8 mouse cellular contexts compared by ENCODE assay signal in genomic region chr4:119540533-119540890, GRCm38 (mm10). TPM values are rescaled to one million over a fixed set of nuclear protein-coding genes. Genes with fewer than 3 reads are reported as not detected.
DNase-seq lines count a peak whose midpoint lies in the region; ATAC-seq lines count a peak whose summit lies in the region.

No protein-coding gene starts in this region.

- DNase-seq in kidney, adult 11 months, result no peak
- no peak for DNase-seq in natural killer cell, adult 2 months (ENCODE audit: low spot score in 2 of 2)
- no peak for DNase-seq in adrenal gland, adult 18-20 months (ENCODE audit: low spot score in 2 of 2)
- no peak for DNase-seq in cerebellum, adult 11-12 months

- H3K36me3 ChIP-seq in kidney, embryonic 15.5 days, result no peaks in the 10 kb centered on the region
- no peaks in the 10 kb centered on the region for H3K36me3 ChIP-seq in hindbrain, embryonic 15.5 days
- H3K36me3 ChIP-seq in midbrain, embryonic 16.5 days (ENCODE audit: control insufficient read depth, insufficient read depth, low read length), result no peaks in the 10 kb centered on the region

- H3K4me1 ChIP-seq in kidney, embryonic 15.5 days, result peaks cover 29% of the 10 kb centered on the region
- peaks cover 6% of the 10 kb centered on the region for H3K4me1 ChIP-seq in brown adipose tissue, adult 24 weeks (ENCODE audit: control insufficient read depth, insufficient read depth, insufficient read length, low read length)
- H3K4me1 ChIP-seq in hindbrain, embryonic 15.5 days (replicated peaks), result peaks cover 28% of the 10 kb centered on the region
- H3K4me1 ChIP-seq in midbrain, embryonic 16.5 days (ENCODE audit: control insufficient read depth, insufficient read depth, low read length), result peaks cover 19% of the 10 kb centered on the region

- WGBS in kidney, embryonic 15.5 days, result 5% methylated on average over 10 of the region's 10 CpGs
- 5% methylated on average over 10 of the region's 10 CpGs for WGBS in hindbrain, embryonic 15.5 days
- WGBS in midbrain, embryonic 16.5 days, result 5% methylated on average over 10 of the region's 10 CpGs

- H3K4me2 ChIP-seq in kidney, embryonic 15.5 days, result peak overlapping the region; percentile 82
- H3K4me2 ChIP-seq in hindbrain, embryonic 15.5 days, result peak overlapping the region; percentile 83
- peak overlapping the region; percentile 74 for H3K4me2 ChIP-seq in midbrain, embryonic 16.5 days (ENCODE audit: low read length)

- no peak for ATAC-seq in kidney, embryonic 15.5 days (replicated peaks; ENCODE audit: low FRiP score)
- ATAC-seq in hindbrain, embryonic 15.5 days (ENCODE audit: low FRiP score, low read depth), result no peak
- ATAC-seq in midbrain, embryonic 16.5 days, result no peak

- H3K9me3 ChIP-seq in kidney, embryonic 15.5 days (replicated peaks), result no peaks in the 10 kb centered on the region
- H3K9me3 ChIP-seq in hindbrain, embryonic 15.5 days, result no peaks in the 10 kb centered on the region
- H3K9me3 ChIP-seq in midbrain, embryonic 16.5 days (replicated peaks; ENCODE audit: control insufficient read depth, low read length, poor library complexity, severe bottlenecking), result no peaks in the 10 kb centered on the region

- H3K9ac ChIP-seq in kidney, embryonic 15.5 days, result peak overlapping the region; percentile 94
- H3K9ac ChIP-seq in hindbrain, embryonic 15.5 days, result peak overlapping the region; percentile 93
- peak overlapping the region; percentile 87 for H3K9ac ChIP-seq in midbrain, embryonic 16.5 days (ENCODE audit: low read depth, low read length)

- H3K4me3 ChIP-seq in kidney, embryonic 15.5 days (replicated peaks), result peak overlapping the region; percentile 99
- peak overlapping the region; percentile 94 for H3K4me3 ChIP-seq in brown adipose tissue, adult 24 weeks (ENCODE audit: insufficient read depth, low read depth, low read length)
- H3K4me3 ChIP-seq in hindbrain, embryonic 15.5 days, result peak overlapping the region; percentile 98
- peak overlapping the region; percentile 98 for H3K4me3 ChIP-seq in midbrain, embryonic 16.5 days (ENCODE audit: low read depth, low read length)

- H3K27me3 ChIP-seq in kidney, embryonic 15.5 days, result no peaks in the 10 kb centered on the region
- no peaks in the 10 kb centered on the region for H3K27me3 ChIP-seq in hindbrain, embryonic 15.5 days
- H3K27me3 ChIP-seq in midbrain, embryonic 16.5 days (ENCODE audit: control insufficient read depth, insufficient read depth, low read depth, low read length), result no peaks in the 10 kb centered on the region

- H3K27ac ChIP-seq in kidney, embryonic 15.5 days, result peak overlapping the region; percentile 99
- H3K27ac ChIP-seq in brown adipose tissue, adult 24 weeks (replicated peaks; ENCODE audit: low read depth, low read length), result peak overlapping the region; percentile 45; the same call in 1 of the 2 replicates
- peak overlapping the region; percentile 98 for H3K27ac ChIP-seq in hindbrain, embryonic 15.5 days (replicated peaks)
- peak overlapping the region; percentile 98; the same call in 1 of the 2 replicates for H3K27ac ChIP-seq in midbrain, embryonic 16.5 days (ENCODE audit: low read length)

RNA-seq across cellular contexts. Expression of gene Frg2f1, which starts 1.2 kb away (rescaled TPM):
- polyA plus RNA-seq in kidney, embryonic 15.5 days (2015; fragmentation: Nextera tagmentation; extraction: Ambion mirVana), result 3.9 and 5.9 TPM in 2 replicates
- polyA plus RNA-seq in brown adipose tissue, adult 24 weeks (2012; ENCODE audit: insufficient read depth, insufficient read length, missing spikeins), result 7.4 and 10.9 TPM in 2 replicates
- polyA plus RNA-seq in hindbrain, embryonic 15.5 days (2015; fragmentation: Nextera tagmentation; extraction: Ambion mirVana), result 10.2 and 11.1 TPM in 2 replicates
- polyA plus RNA-seq in midbrain, embryonic 16.5 days (2015; fragmentation: Nextera tagmentation; extraction: Ambion mirVana), result 8.9 and 11.2 TPM in 2 replicates
- total RNA-seq in adrenal gland, adult 18-20 months (2021), result 1 to 10 TPM; 6.8 to 9.7 TPM

RNA-seq across cellular contexts. Expression of gene Foxj3, which starts 3.7 kb away (rescaled TPM):
- 24.2 and 25.7 TPM in 2 replicates for polyA plus RNA-seq in kidney, embryonic 15.5 days (2015; fragmentation: Nextera tagmentation; extraction: Ambion mirVana)
- 9.8 and 14.9 TPM in 2 replicates for polyA plus RNA-seq in brown adipose tissue, adult 24 weeks (2012; ENCODE audit: insufficient read depth, insufficient read length, missing spikeins)
- 29.3 and 31.8 TPM in 2 replicates for polyA plus RNA-seq in hindbrain, embryonic 15.5 days (2015; fragmentation: Nextera tagmentation; extraction: Ambion mirVana)
- polyA plus RNA-seq in midbrain, embryonic 16.5 days (2015; fragmentation: Nextera tagmentation; extraction: Ambion mirVana), result 36.7 and 42.8 TPM in 2 replicates
- 10 to 100 TPM; 39.0 to 41.6 TPM for total RNA-seq in adrenal gland, adult 18-20 months (2021)

RNA-seq across cellular contexts. Expression of gene Rimkla, which starts 48.1 kb away (rescaled TPM):
- polyA plus RNA-seq in kidney, embryonic 15.5 days (2015; fragmentation: Nextera tagmentation; extraction: Ambion mirVana), result 1.9 and 2.4 TPM in 2 replicates
- not detected in 2 replicates for polyA plus RNA-seq in brown adipose tissue, adult 24 weeks (2012; ENCODE audit: insufficient read depth, insufficient read length, missing spikeins)
- polyA plus RNA-seq in hindbrain, embryonic 15.5 days (2015; fragmentation: Nextera tagmentation; extraction: Ambion mirVana), result 25.6 and 28.9 TPM in 2 replicates
- 27.2 and 29.0 TPM in 2 replicates for polyA plus RNA-seq in midbrain, embryonic 16.5 days (2015; fragmentation: Nextera tagmentation; extraction: Ambion mirVana)
- under 1 TPM; 0.10 to 0.13 TPM for total RNA-seq in adrenal gland, adult 18-20 months (2021)

Comparison
In these comparisons a context has a peak if more than half of its experiments do, and no peak if none do; other contexts are left out.
1. H3K27ac ChIP-seq: peak in every context shown above with its lines; median percentile 99 in kidney, embryonic 15.5 days; 98 in hindbrain, embryonic 15.5 days; 98 in midbrain, embryonic 16.5 days; 45 in brown adipose tissue, adult 24 weeks.